Mouse (Mus musculus) myocyte (in vitro differentiated cells): ENCODE measurements around the gene Sfrp2.

ENCODE experiments used
- CEBPB ChIP-seq: IDR thresholded peaks from 2 replicates; pipeline ENCODE4 v1.6.1; 2011; ENCODE audit warnings: mild to moderate bottlenecking, moderate library complexity; ENCODE audit not compliant: poor library complexity, insufficient read depth, severe bottlenecking
- MYOG ChIP-seq, 3 experiments: IDR thresholded peaks; one replicate each; pipeline ENCODE4 v1.6.1; 2011; ENCODE audit warnings: control low read depth in 2 of 3, low read depth in 2 of 3, mild to moderate bottlenecking in 2 of 3; ENCODE audit not compliant: insufficient read length in 2 of 3, control insufficient read depth in 1 of 3, insufficient read depth in 1 of 3
- POLR2A ChIP-seq: IDR thresholded peaks from one replicate; pipeline ENCODE4 v1.6.1; 2011; ENCODE audit warnings: low read depth, mild to moderate bottlenecking, control low read depth, moderate library complexity; ENCODE audit not compliant: insufficient read length
- TCF3 ChIP-seq: IDR thresholded peaks from one replicate; pipeline ENCODE4 v1.6.1; 2011; ENCODE audit warnings: low read depth, control low read depth; ENCODE audit not compliant: insufficient read length

DNA sequence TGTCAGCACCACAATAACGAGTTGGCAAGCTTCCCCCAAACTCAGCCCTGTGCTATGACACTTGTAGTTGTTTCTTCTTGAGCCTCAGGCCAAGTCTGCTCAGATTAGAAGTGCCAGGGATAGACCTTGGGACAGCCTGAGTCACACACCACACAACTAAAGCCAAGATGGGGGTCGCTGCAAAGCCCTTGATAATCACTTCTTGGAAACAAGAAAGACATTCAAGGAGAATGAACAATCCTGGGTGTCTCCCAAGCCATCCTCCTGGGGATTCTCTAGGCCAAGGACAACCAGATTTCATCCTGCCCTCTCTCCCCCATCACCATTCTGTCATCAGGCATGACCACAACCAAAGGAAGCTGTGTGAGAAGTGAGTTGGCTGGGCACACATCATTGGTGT is 25.9 kb upstream of the Sfrp2 start:
- no peak for TF ChIP-seq CEBPB
- TF ChIP-seq POLR2A: no peak
- no peak for TF ChIP-seq MYOG (IDR thresholded peaks at IDR 0.05; ENCODE audit: control insufficient read depth in 1 of 3, insufficient read depth in 1 of 3, insufficient read length in 2 of 3, low read depth in 2 of 3)
- no peak for TF ChIP-seq TCF3
